Mouse (Mus musculus) lung, postnatal 4 days (tissue): ENCODE measurements around the gene Jarid2.
"Not testable (repeated sequence)": the region's sequence is repeated elsewhere in the genome, so short reads cannot be mapped to it uniquely, and the experiment has no call there.

Experiments used
- DNase-seq, 2 experiments: peaks; one replicate each; pipeline ENCODE4 v3.0.0; 2021

The Jarid2 gene

GRCm38 (mm10) chr13:44729424-44729971 is at the start of gene Jarid2:
Jarid2 (plus strand) TSS chr13:44729474.
- DNase-seq, result peak; percentile 44 to 55

- no peak for DNase-seq
These were observed 48.2 kb upstream of the Jarid2 start for GRCm38 (mm10) chr13:44681051-44681450.

GRCm38 (mm10) chr13:44688140-44688539 is 41.1 kb upstream of the Jarid2 start:
- no peak for DNase-seq

GRCm38 (mm10) chr13:44697628-44698027 is 31.6 kb upstream of the Jarid2 start:
- no peak for DNase-seq

GRCm38 (mm10) chr13:44704036-44704801 is 25.1 kb upstream of the Jarid2 start:
- DNase-seq, result no peak

- DNase-seq, result no peak
These were observed 24.1 kb upstream of the Jarid2 start for GRCm38 (mm10) chr13:44705031-44705742.

- no peak for DNase-seq
These were observed 23.6 kb upstream of the Jarid2 start for GRCm38 (mm10) chr13:44705743-44706044.

- no peak for DNase-seq
These were observed 22.9 kb upstream of the Jarid2 start for GRCm38 (mm10) chr13:44706206-44706915.

- DNase-seq, result no peak
These were observed 22.1 kb upstream of the Jarid2 start for GRCm38 (mm10) chr13:44707176-44707575.

GRCm38 (mm10) chr13:44708336-44709017 is 20.8 kb upstream of the Jarid2 start:
- DNase-seq, result no peak

GRCm38 (mm10) chr13:44709747-44710480 is 19.4 kb upstream of the Jarid2 start:
- DNase-seq, result no peak

- no peak for DNase-seq
These were observed 18.2 kb upstream of the Jarid2 start for GRCm38 (mm10) chr13:44711062-44711461.

GRCm38 (mm10) chr13:44711882-44712281 is 17.4 kb upstream of the Jarid2 start:
- no peak for DNase-seq

- DNase-seq, result no peak
These were observed 13.9 kb upstream of the Jarid2 start for GRCm38 (mm10) chr13:44715187-44715885.

- DNase-seq, result no peak
These were observed 11.4 kb upstream of the Jarid2 start for GRCm38 (mm10) chr13:44717838-44718237.

GRCm38 (mm10) chr13:44718465-44718864 is 10.8 kb upstream of the Jarid2 start:
- DNase-seq, result not testable (repeated sequence)

- no peak for DNase-seq
These were observed 9.2 kb upstream of the Jarid2 start for GRCm38 (mm10) chr13:44720094-44720493.

GRCm38 (mm10) chr13:44721891-44722547 is 7.3 kb upstream of the Jarid2 start:
- DNase-seq, result no peak

GRCm38 (mm10) chr13:44723522-44723921 is 5.8 kb upstream of the Jarid2 start:
- not testable (repeated sequence) for DNase-seq

- no peak for DNase-seq
These were observed 961 bp upstream of the Jarid2 start for GRCm38 (mm10) chr13:44728145-44728880.
